Mouse (Mus musculus): ENCODE measurements around the gene Cd160. TPM values are rescaled to one million over a fixed set of nuclear protein-coding genes. Genes with fewer than 3 reads are reported as not detected.

Cd160 gene
- polyA plus RNA-seq (2017; shearing (Covaris generic)) = 10 to 100 TPM in 1 of 2 experiments, 1 to 10 TPM in 1; 7.6 to 24.2 TPM

GRCm38 (mm10) chr3:96828984-96829383 is at the start of gene Cd160, which contains the start of gene Pdzk1:
Cd160 (minus strand) TSS chr3:96829351.
Pdzk1 (plus strand) TSS chr3:96829284.

Other genes starting within 250 kb of the Cd160 start
- gene Polr3gl, start 235.2 kb downstream of the Cd160 start, polyA plus RNA-seq (2017; shearing (Covaris generic)) = 10 to 100 TPM; 15.0 to 21.6 TPM
- gene Ankrd34a, start 232.7 kb downstream of the Cd160 start, polyA plus RNA-seq (2017; shearing (Covaris generic)) = not detected
- under 1 TPM; 0.06 to 0.18 TPM for gene Lix1l, start 228.2 kb downstream of the Cd160 start, polyA plus RNA-seq (2017; shearing (Covaris generic))
- gene Rbm8a, start 199.4 kb downstream of the Cd160 start, polyA plus RNA-seq (2017; shearing (Covaris generic)) = 100 to 1,000 TPM; 156 to 191 TPM
- gene Pex11b, start 194.0 kb downstream of the Cd160 start, polyA plus RNA-seq (2017; shearing (Covaris generic)) = 10 to 100 TPM; 33.0 to 66.2 TPM
- under 1 TPM in 1 of 2 experiments, not detected in 1; 0.33 TPM for gene Gm42957, start 193.9 kb downstream of the Cd160 start, polyA plus RNA-seq (2017; shearing (Covaris generic))
- under 1 TPM; 0.04 to 0.16 TPM for gene Itga10, start 183.8 kb downstream of the Cd160 start, polyA plus RNA-seq (2017; shearing (Covaris generic))
- gene Ankrd35, start 159.2 kb downstream of the Cd160 start, polyA plus RNA-seq (2017; shearing (Covaris generic)) = under 1 TPM in 1 of 2 experiments, not detected in 1; 0.64 TPM
- gene Pias3, start 133.0 kb downstream of the Cd160 start, polyA plus RNA-seq (2017; shearing (Covaris generic)) = 10 to 100 TPM; 19.7 to 28.1 TPM
- gene Nudt17, start 120.8 kb downstream of the Cd160 start, polyA plus RNA-seq (2017; shearing (Covaris generic)) = under 1 TPM; 0.55 to 0.71 TPM
- gene Polr3c, start 101.7 kb downstream of the Cd160 start, polyA plus RNA-seq (2017; shearing (Covaris generic)) = 10 to 100 TPM; 73.7 to 80.2 TPM
- gene Rnf115, start 101.7 kb downstream of the Cd160 start, polyA plus RNA-seq (2017; shearing (Covaris generic)) = 100 to 1,000 TPM; 117 to 137 TPM
- gene Pdzk1, start 67 bp downstream of the Cd160 start, polyA plus RNA-seq (2017; shearing (Covaris generic)) = not detected
- gene Gja5, start 75.3 kb upstream of the Cd160 start, polyA plus RNA-seq (2017; shearing (Covaris generic)) = under 1 TPM; 0.08 to 0.27 TPM
- 10 to 100 TPM; 19.3 to 24.2 TPM for gene Gpr89, start 76.0 kb upstream of the Cd160 start, polyA plus RNA-seq (2017; shearing (Covaris generic))
- gene Gja8, start 96.7 kb upstream of the Cd160 start, polyA plus RNA-seq (2017; shearing (Covaris generic)) = not detected